Mouse (Mus musculus) limb, embryonic 14.5 days (tissue): ENCODE results near the gene Psmd5. TPM values are rescaled to one million over a fixed set of nuclear protein-coding genes. Genes with fewer than 3 reads are reported as not detected.
"Not testable (repeated sequence)": the region's sequence is repeated elsewhere in the genome, so short reads cannot be mapped to it uniquely, and the experiment has no call there.

ENCODE experiments used
- ATAC-seq: fragments of 200-750 bp; cut with Nextera tagmentation; 2 replicates; pipeline ENCODE4 v1.8.0; 2017; ENCODE audit warnings: low read depth, moderate number of reproducible peaks, moderate TSS enrichment; ENCODE audit not compliant: low FRiP score
- DNase-seq: peaks from one replicate; pipeline ENCODE4 v3.0.0-alpha.2; 2015; ENCODE audit warnings: low spot score
- H3K27ac ChIP-seq: fragments of 300-500 bp; sonication (generic); replicated peaks from 2 replicates; pipeline ENCODE4 v1.5.1; 2014; ENCODE audit warnings: low read depth, mild to moderate bottlenecking, low read length, moderate library complexity, mixed read lengths
- H3K27me3 ChIP-seq: fragments of 300-500 bp; sonication (generic); 2 replicates; pipeline ENCODE4 v1.6.1; 2014; ENCODE audit warnings: low read length, mixed read lengths; ENCODE audit not compliant: control insufficient read depth, insufficient read depth
- H3K36me3 ChIP-seq: fragments of 300-500 bp; sonication (generic); 2 replicates; pipeline ENCODE4 v1.6.1; 2014; ENCODE audit warnings: mild to moderate bottlenecking, low read length, moderate library complexity, mixed read lengths; ENCODE audit not compliant: control insufficient read depth, insufficient read depth
- H3K4me1 ChIP-seq: fragments of 300-500 bp; sonication (generic); 2 replicates; pipeline ENCODE4 v1.6.1; 2014; ENCODE audit warnings: antibody characterized with exemption, low read length, mixed read lengths; ENCODE audit not compliant: control insufficient read depth, insufficient read depth
- H3K4me2 ChIP-seq: fragments of 300-500 bp; sonication (generic); replicated peaks from 2 replicates; pipeline ENCODE4 v1.6.1; 2014; ENCODE audit warnings: low read depth, mild to moderate bottlenecking, low read length, moderate library complexity; ENCODE audit not compliant: severe bottlenecking
- H3K4me3 ChIP-seq: fragments of 300-500 bp; sonication (generic); replicated peaks from 2 replicates; pipeline ENCODE4 v1.5.1; 2014; ENCODE audit warnings: low read length
- H3K9ac ChIP-seq: fragments of 300-500 bp; sonication (generic); 2 replicates; pipeline ENCODE4 v1.6.1; 2014; ENCODE audit warnings: mild to moderate bottlenecking, low read depth, low read length, moderate library complexity; ENCODE audit not compliant: severe bottlenecking
- H3K9me3 ChIP-seq: fragments of 300-500 bp; sonication (generic); 2 replicates; pipeline ENCODE4 v1.6.1; 2016; ENCODE audit warnings: low read length; ENCODE audit not compliant: control insufficient read depth
- POLR2A ChIP-seq: fragments of 200-500 bp; IDR thresholded peaks from 2 replicates; pipeline ENCODE4 v1.8.0; 2012; ENCODE audit warnings: inconsistent platforms, mild to moderate bottlenecking, moderate library complexity, borderline replicate concordance; ENCODE audit not compliant: insufficient read depth, insufficient read length; ENCODE audit errors: extremely low read depth
- WGBS: fragments of 180-500 bp; shearing (Covaris S2); extraction: QIAGEN DNeasy Blood & Tissue Kit; methylation state at CpG from one replicate; pipeline ENCODE4 v1.1.7; 2014; 5-methylcytosine and 5-hydroxymethylcytosine counted together
- polyA plus RNA-seq, 2 experiments: library from polyadenylated mRNA; depleted of rRNA in 1 of 2; stranded (reverse) in 1 of 2; unstranded in 1 of 2; fragments of >200 nt; fragmentation: Nextera tagmentation in 1 of 2; extraction: Ambion mirVana in 1 of 2; gene quantifications; 2 replicates each; pipeline versions ENCODE4 v1.2.1 to v1.2.3; 2012 to 2014

Gene Psmd5
- polyA plus RNA-seq, 2 experiments = 50.5 to 105 TPM

- H3K4me1 ChIP-seq = no peaks in the 10 kb centered on the region
- no peaks in the 10 kb centered on the region for H3K9me3 ChIP-seq
- no peak overlapping the region for H3K27ac ChIP-seq
- WGBS = 92% methylated on average over 8 of the region's 8 CpGs
- no peak overlapping the region for H3K4me3 ChIP-seq
- peaks cover 91% of the 10 kb centered on the region for H3K36me3 ChIP-seq
- no peak for TF ChIP-seq POLR2A
- no peak overlapping the region for H3K9ac ChIP-seq
- H3K27me3 ChIP-seq = no peaks in the 10 kb centered on the region
- DNase-seq (no peak), ATAC-seq (no peak)
- H3K4me2 ChIP-seq = no peak overlapping the region
These were observed 17.0 kb downstream of the Psmd5 start for GRCm38 (mm10) chr2:34857728-34858127.

- 91% methylated on average over 4 of the region's 4 CpGs for WGBS
- no peak for TF ChIP-seq POLR2A
- H3K36me3 ChIP-seq = peaks cover 97% of the 10 kb centered on the region
- no peak overlapping the region for H3K4me3 ChIP-seq
- H3K4me1 ChIP-seq = no peaks in the 10 kb centered on the region
- H3K27ac ChIP-seq = no peak overlapping the region
- H3K9me3 ChIP-seq = no peaks in the 10 kb centered on the region
- no peak overlapping the region for H3K4me2 ChIP-seq
- ATAC-seq (no peak), DNase-seq (no peak)
- no peak overlapping the region for H3K9ac ChIP-seq
- H3K27me3 ChIP-seq = no peaks in the 10 kb centered on the region
These were observed 19.5 kb downstream of the Psmd5 start for GRCm38 (mm10) chr2:34855265-34855664.

- Histone ChIP-seq H3K4me3 (no peak overlapping the region), H3K36me3 (peaks cover 34% of the 10 kb centered on the region), H3K4me2 (no peak overlapping the region), H3K27me3 (no peaks in the 10 kb centered on the region), H3K27ac (no peak overlapping the region), H3K4me1 (no peaks in the 10 kb centered on the region), H3K9ac (no peak overlapping the region), H3K9me3 (no peaks in the 10 kb centered on the region)
- ATAC-seq (no peak), DNase-seq (no peak)
- no peak for TF ChIP-seq POLR2A
- WGBS = 87% methylated on average over 1 of the region's 1 CpGs
These were observed 27.1 kb downstream of the Psmd5 start for GRCm38 (mm10) chr2:34847702-34848101.

GRCm38 (mm10) chr2:34843211-34843939 is 31.4 kb downstream of the Psmd5 start:
- no peaks in the 10 kb centered on the region for H3K36me3 ChIP-seq
- no peak overlapping the region for H3K9ac ChIP-seq
- H3K27ac ChIP-seq = no peak overlapping the region
- H3K9me3 ChIP-seq = no peaks in the 10 kb centered on the region
- no peaks in the 10 kb centered on the region for H3K4me1 ChIP-seq
- H3K4me2 ChIP-seq = no peak overlapping the region
- no peaks in the 10 kb centered on the region for H3K27me3 ChIP-seq
- no peak for TF ChIP-seq POLR2A
- ATAC-seq (no peak), DNase-seq (no peak)
- no peak overlapping the region for H3K4me3 ChIP-seq
- whole genome bisulfite sequencing = 85% methylated on average over 11 of the region's 11 CpGs

GRCm38 (mm10) chr2:34841706-34842105 is 33.1 kb downstream of the Psmd5 start:
- DNase-seq = no peak
- WGBS = 91% methylated on average over 8 of the region's 8 CpGs

GRCm38 (mm10) chr2:34840143-34840542 is 34.6 kb downstream of the Psmd5 start:
- H3K9ac ChIP-seq, H3K27me3 ChIP-seq, H3K36me3 ChIP-seq, DNase-seq, H3K4me1 ChIP-seq, H3K27ac ChIP-seq, H3K9me3 ChIP-seq, H3K4me2 ChIP-seq, H3K4me3 ChIP-seq, ATAC-seq: not testable (repeated sequence)
- 83% methylated on average over 5 of the region's 5 CpGs for WGBS

More at GRCm38 (mm10) chr2:34841706-34842105, 33.1 kb downstream of the Psmd5 start:
- no peak for ATAC-seq
- Histone ChIP-seq H3K27ac (no peak overlapping the region), H3K4me1 (no peaks in the 10 kb centered on the region), H3K4me3 (no peak overlapping the region), H3K9me3 (no peaks in the 10 kb centered on the region), H3K27me3 (no peaks in the 10 kb centered on the region), H3K36me3 (no peaks in the 10 kb centered on the region), H3K4me2 (no peak overlapping the region), H3K9ac (no peak overlapping the region)
- no peak for TF ChIP-seq POLR2A
